Mouse (Mus musculus) cerebellum, postnatal 25 days (tissue): ENCODE data around the gene Patl2.
"Not testable (repeated sequence)": the region's sequence is repeated elsewhere in the genome, so short reads cannot be mapped to it uniquely, and the experiment has no call there.

Experiments used
- DNase-seq, 2 experiments: peaks; one replicate each; pipeline ENCODE4 v3.0.0; 2021; ENCODE audit warnings: mixed read lengths in 2 of 2

Gene Patl2

GRCm38 (mm10) chr2:122141332-122141967 lies 44.5 kb downstream of the Patl2 start:
- DNase-seq, result no peak

- DNase-seq, result no peak
Observed at GRCm38 (mm10) chr2:122140815-122141214, 45.2 kb downstream of the Patl2 start.

DNA sequence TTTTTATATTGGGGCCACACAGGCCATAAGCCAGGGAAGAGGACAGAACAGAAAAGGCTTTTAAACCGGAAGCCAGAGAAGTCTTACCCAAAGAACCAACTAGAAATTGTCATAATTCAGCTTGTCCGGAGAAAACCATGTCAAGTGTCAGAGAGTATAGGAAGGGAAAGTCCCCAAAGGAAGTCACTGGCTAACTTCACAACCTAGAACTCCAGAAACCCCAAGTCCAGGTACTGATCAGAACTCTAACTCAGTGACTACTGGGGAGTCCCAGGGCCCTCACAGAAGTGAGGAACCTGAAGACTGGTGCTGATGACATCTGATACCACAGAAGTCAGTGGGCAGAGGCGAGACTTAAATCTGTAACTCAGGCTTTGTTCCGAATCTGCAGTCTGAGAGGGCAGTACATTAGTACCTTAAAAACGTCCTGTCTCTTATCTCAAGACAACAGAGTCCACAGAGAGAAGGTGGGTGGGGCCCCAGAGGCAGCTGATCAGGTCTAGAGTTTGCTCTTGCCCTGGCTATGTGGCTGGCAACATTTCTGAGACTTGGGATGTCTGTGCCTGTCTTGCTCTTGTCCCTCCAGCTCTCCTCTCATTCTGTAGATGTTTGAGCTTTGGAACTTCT lies 48.0 kb downstream of the Patl2 start:
- DNase-seq, result no peak

DNA sequence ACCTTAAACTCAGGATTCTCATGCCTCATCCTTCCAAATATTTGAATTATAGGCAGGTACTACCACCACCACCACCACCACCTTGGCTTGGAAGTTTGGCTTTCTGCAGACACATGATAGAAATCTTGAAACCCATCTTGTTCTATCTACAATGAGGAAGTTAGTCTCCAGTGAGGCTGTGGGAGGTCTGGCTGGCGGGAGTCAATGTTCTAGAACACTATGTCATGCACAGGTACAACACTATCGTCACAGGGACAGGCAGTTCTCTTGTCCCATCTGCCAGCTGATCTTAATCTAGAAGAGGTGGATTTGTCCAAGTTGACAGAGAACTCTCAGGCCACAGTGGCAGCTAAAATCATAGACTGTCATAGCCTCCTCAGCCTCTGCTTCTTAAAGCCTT lies 53.4 kb downstream of the Patl2 start:
- no peak for DNase-seq

DNA sequence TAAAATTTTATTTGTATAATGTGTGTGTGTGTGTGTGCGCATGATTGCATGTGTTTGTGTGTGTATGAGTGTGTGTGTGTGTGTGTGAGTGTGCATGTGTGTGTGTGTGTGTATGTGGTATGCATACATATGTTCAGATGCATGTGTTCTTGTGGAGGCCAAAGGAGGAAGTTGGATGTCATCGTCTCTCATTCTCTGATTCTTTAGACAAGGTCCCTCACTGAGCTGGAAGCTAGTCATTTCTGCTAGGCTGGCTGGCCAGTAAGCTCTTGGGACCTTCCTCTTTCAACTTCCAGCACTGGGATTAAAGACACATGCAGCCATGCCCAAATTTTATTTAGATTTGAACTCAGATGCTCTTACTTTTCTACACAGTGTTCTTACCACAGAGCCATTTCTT lies 53.9 kb downstream of the Patl2 start:
- no peak for DNase-seq

GRCm38 (mm10) chr2:122127635-122128034 lies 58.4 kb downstream of the Patl2 start:
- DNase-seq, result no peak

DNA sequence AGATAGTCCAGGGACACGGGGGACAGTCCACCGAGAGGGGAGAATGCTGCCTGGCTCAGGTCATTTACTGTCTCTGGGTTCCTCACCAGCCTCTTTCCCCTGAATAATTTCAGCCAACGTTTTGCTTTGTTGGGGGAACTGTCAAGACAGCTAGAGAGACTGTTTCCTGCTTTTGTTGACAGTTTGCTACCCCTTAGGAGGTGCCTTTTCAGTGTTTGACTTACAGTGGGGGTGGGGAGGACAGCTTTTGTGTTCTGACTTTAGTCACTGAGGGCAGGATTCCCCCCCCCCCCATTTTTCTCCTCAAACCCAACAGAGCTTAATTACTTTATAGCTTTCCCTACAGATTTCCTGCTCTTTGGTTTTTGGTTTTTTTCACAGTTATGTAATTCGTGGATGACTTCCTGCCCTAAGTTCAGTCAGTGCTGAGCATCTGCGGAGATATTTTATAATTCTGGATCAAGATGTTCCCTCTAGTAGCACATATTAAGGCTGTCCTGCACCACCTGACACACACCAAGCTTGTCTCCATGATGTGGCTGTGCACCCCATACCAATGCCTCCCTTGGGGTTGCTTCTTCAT lies 59.1 kb downstream of the Patl2 start:
- DNase-seq, result no peak

DNA sequence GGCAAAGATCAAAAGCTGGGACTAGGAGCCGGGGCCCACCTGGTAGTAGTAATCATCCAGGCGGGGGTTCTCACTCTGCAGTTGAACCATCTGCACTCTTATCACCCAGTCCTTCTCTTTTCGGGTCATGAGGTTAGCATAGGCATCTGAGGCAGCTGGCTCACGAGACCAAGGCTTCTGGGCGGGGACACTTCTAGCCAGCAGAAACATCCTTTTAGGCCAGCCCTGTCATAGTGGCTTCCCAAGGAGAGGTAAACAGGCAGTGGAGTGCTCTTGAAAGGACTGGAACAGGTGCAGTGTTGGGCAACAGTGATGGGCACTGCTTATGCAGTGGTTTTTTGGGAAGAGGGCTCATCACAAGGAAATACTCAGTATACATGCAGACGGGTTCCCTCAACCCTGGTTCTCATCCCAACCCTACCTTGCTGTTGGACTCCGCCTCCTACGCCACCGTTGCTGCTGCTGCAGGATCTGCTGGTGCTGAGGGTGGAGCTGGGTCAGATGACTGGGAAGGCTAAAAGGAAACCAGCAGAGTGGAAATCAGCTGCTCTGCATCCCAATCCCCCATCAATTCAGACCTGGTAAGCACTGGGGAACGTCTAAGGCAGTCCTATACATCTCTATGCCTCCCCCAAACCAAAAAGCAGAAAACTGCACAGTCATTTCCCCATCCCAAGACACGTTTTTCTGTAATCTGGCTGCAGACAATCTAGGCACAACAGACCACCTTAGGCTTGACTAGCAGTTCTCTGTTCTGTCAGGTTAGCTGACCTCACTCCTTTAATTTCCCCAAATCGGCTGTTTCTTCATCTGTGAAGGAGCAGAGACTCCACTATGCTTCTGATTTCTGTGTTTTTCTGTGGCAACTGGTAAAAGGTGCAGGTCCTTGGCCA lies 60.1 kb downstream of the Patl2 start:
- DNase-seq, result no peak

GRCm38 (mm10) chr2:122117961-122118958 lies 67.7 kb downstream of the Patl2 start, which contains the start of gene Spg11:
Gene Spg11, minus strand, starts transcription at chr2:122118386.
- DNase-seq, result peak; percentile 97 to 98

DNA sequence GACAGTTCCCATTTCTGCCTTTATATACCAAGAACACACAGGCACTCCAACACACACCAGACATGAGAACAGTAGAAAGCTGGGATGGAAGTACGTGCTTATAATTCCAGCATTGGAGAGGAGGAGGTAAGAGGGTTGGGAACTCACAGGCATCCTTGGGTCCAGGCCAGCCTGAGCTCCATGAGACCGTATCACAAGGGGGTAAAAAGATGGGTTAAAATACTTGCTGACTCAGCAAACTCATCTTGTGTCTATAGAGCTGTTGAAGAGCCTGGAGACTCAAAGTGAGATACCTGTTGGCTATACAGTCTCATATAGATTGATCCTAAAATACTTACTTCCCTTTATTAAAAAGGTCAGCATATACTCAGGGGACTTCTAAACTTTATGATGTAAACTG lies 69.1 kb downstream of the Patl2 start:
- DNase-seq, result no peak

DNA sequence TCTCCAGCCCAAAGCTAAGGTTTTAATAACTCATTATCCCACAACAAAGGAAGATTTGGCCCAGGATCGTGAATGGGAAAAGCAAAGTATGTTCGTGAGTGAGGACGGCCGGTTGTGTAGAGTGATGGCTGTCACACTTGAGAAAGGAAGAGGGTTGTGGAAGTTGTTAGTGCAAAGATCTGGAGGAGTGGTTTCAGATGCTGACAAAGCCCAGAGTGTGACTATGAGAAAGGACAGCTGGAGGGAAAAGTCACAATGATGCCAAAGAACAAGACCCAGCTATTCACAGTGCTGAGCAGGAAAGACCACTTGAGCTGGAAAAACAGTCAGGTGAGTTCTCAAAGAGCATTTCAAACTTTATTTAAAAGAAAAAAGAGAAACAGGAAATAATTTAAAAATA lies 76.3 kb downstream of the Patl2 start:
- DNase-seq, result no peak

- no peak for DNase-seq
Observed at GRCm38 (mm10) chr2:122108101-122108500, 77.9 kb downstream of the Patl2 start.

- DNase-seq, result peak in 1 of 2 experiments; percentile 14
Observed at GRCm38 (mm10) chr2:122102070-122102469, 83.9 kb downstream of the Patl2 start.

- not testable (repeated sequence) for DNase-seq
Observed at GRCm38 (mm10) chr2:122097686-122098085, 88.3 kb downstream of the Patl2 start.

DNA sequence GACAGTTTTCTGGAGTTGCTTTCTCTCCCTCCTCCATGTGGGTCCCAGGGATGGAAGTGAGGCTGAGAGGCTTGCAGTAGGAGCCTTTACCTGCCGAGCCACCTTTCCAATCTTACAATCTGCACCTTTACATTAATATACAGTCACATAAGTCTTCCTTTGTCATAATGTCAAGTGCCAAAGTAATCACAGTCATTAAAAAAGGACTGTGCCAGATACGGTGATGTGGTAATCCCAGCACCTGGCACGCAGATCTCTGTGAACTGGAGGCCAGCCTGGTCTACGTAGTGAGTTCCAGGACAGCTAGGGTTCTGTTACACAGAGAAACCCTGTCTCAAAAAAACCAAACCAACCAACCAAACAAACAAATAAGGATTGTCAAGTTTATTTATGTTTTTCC lies 92.1 kb downstream of the Patl2 start:
- no peak for DNase-seq

DNA sequence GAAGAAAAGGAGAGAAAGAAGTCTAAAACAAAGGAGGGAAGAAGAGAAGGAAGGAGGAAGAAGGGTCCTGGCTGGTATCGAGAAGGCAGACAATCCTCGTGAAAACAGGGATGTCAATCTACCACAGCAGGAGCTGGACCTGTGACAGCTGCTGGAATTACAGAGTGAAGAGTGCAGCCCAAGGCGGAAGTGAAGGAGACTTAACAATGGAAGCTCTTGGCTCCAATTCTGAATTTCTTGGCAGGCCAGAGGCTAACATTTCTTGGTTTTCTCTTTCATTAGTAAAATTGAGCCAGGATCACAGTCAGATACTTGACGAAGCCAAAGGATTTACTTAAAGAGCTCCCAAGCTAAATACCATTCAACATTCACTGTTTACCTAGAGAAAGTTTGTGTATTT lies 99.5 kb downstream of the Patl2 start:
- DNase-seq, result peak in 1 of 2 experiments; percentile 25

DNA sequence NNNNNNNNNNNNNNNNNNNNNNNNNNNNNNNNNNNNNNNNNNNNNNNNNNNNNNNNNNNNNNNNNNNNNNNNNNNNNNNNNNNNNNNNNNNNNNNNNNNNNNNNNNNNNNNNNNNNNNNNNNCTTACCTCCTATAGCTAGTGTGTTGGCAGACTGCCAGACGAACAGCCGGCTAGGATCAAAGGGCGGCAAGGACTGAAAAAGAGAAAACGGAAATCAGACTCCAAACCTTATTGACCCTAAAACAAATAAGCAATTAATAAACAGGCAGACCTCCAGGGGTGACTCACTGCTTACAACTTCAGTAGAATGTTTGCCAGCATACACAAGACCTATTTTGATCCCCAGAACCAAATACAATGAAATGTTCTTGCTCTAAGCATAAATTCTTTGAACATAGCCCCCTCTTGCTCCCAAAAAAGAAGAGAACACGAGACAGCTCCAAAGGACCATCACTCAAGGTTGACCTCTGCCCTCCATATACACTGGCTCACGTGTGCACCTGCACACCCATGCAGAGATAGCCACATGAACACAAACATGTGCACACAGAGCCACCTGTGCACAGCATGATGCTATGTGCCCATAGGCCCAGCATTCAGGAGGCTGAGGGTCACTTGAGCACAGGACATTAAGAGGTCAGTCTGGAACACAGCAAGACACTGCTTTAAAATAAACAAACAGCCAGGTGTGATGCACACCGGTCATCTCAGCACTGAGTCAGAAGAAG lies 104.1 kb downstream of the Patl2 start:
- DNase-seq, result peak; percentile 31 to 69
